Mouse (Mus musculus) MEL (cell line): Measurements from ENCODE around the gene Gss. TPM values are rescaled to one million over a fixed set of nuclear protein-coding genes. Genes with fewer than 3 reads are reported as not detected.

Source experiments
- DNase-seq: peaks from one replicate; pipeline ENCODE4 v3.0.0; 2011; ENCODE audit warnings: low read depth, low spot score
- H3K27ac ChIP-seq: 2 replicates; pipeline ENCODE4 v1.5.1; 2012; ENCODE audit warnings: low read depth, mild to moderate bottlenecking, control low read depth, low read length, moderate library complexity; ENCODE audit not compliant: control insufficient read depth
- H3K27me3 ChIP-seq, 2 experiments: fragments of 150-350 bp in 1 of 2; sonication (generic) in 1 of 2; 2 replicates each; pipeline ENCODE4 v1.6.1; 2012; ENCODE audit warnings: low read length in 2 of 2, mild to moderate bottlenecking in 2 of 2, improper control_type of control experiment in 1 of 2, moderate library complexity in 1 of 2; ENCODE audit not compliant: insufficient read depth in 2 of 2, control insufficient read depth in 1 of 2
- H3K36me3 ChIP-seq, 2 experiments: 2 replicates each; pipeline ENCODE4 v1.6.1; 2012 to 2014; ENCODE audit warnings: low read length in 2 of 2, improper control_type of control experiment in 1 of 2, inconsistent platforms in 1 of 2, mild to moderate bottlenecking in 1 of 2; ENCODE audit not compliant: insufficient read depth in 2 of 2, control insufficient read depth in 1 of 2
- H3K4me1 ChIP-seq, 2 experiments: fragments of 150-350 bp in 1 of 2; sonication (generic) in 1 of 2; 2 replicates each; pipeline ENCODE4 v1.6.1; 2012; ENCODE audit warnings: low read length in 2 of 2, improper control_type of control experiment in 1 of 2, mild to moderate bottlenecking in 1 of 2; ENCODE audit not compliant: insufficient read depth in 2 of 2, control insufficient read depth in 1 of 2
- H3K4me3 ChIP-seq, 2 experiments: fragments of 150-350 bp in 1 of 2; sonication (generic) in 1 of 2; 2 replicates each; pipeline ENCODE4 v1.5.1; 2012; ENCODE audit warnings: low read depth in 2 of 2, low read length in 2 of 2, mild to moderate bottlenecking in 2 of 2, moderate library complexity in 2 of 2, control low read depth in 1 of 2, improper control_type of control experiment in 1 of 2; ENCODE audit not compliant: control insufficient read depth in 1 of 2, insufficient read depth in 1 of 2
- H3K79me2 ChIP-seq: 2 replicates; pipeline ENCODE4 v1.6.1; 2012; ENCODE audit warnings: mild to moderate bottlenecking, low read length, moderate library complexity; ENCODE audit not compliant: control insufficient read depth, poor library complexity, insufficient read depth
- H3K9ac ChIP-seq: 2 replicates; pipeline ENCODE4 v1.6.1; 2012; ENCODE audit warnings: low read depth, mild to moderate bottlenecking, control low read depth, low read length, moderate library complexity; ENCODE audit not compliant: control insufficient read depth, poor library complexity, severe bottlenecking
- H3K9me3 ChIP-seq: fragments of 150-350 bp; sonication (generic); replicated peaks from 2 replicates; pipeline ENCODE4 v1.6.1; 2012; ENCODE audit warnings: mild to moderate bottlenecking, low read length, improper control_type of control experiment, moderate library complexity; ENCODE audit not compliant: insufficient read depth
- BHLHE40 ChIP-seq: IDR thresholded peaks from 2 replicates; pipeline ENCODE4 v1.6.1; 2012; ENCODE audit warnings: low read depth, mild to moderate bottlenecking, inconsistent platforms, low read length, improper control_type of control experiment, borderline replicate concordance
- CHD1 ChIP-seq: IDR thresholded peaks from 2 replicates; pipeline ENCODE4 v1.6.1; 2012; ENCODE audit warnings: low read depth, mild to moderate bottlenecking, inconsistent platforms, low read length, improper control_type of control experiment
- CTCF ChIP-seq, 3 experiments: IDR thresholded peaks in 2 of 3; conservative IDR thresholded peaks in 1 of 3; 2 replicates each; pipeline ENCODE4 v1.5.1; 2011 to 2012; ENCODE audit warnings: low read length in 3 of 3, low read depth in 2 of 3, mild to moderate bottlenecking in 2 of 3, improper control_type of control experiment in 1 of 3, inconsistent platforms in 1 of 3, mixed read lengths in 1 of 3, moderate library complexity in 1 of 3; ENCODE audit not compliant: control insufficient read depth in 1 of 3, insufficient read depth in 1 of 3, poor library complexity in 1 of 3, severe bottlenecking in 1 of 3
- ELF1 ChIP-seq: IDR thresholded peaks from 2 replicates; pipeline ENCODE4 v1.6.1; 2014; ENCODE audit warnings: low read depth, mild to moderate bottlenecking, inconsistent platforms, low read length, improper control_type of control experiment, moderate library complexity
- EP300 ChIP-seq, 2 experiments: IDR thresholded peaks; 2 replicates each; pipeline ENCODE4 v1.6.1; 2011; ENCODE audit warnings: improper control_type of control experiment in 2 of 2, low read length in 2 of 2, low read depth in 1 of 2, mild to moderate bottlenecking in 1 of 2
- GATA1 ChIP-seq: IDR thresholded peaks from 2 replicates; pipeline ENCODE4 v1.6.1; 2011; ENCODE audit warnings: low read depth, low read length, improper control_type of control experiment
- HCFC1 ChIP-seq: IDR thresholded peaks from 2 replicates; pipeline ENCODE4 v1.6.1; 2012; ENCODE audit warnings: low read depth, mild to moderate bottlenecking, inconsistent platforms, low read length, improper control_type of control experiment, moderate library complexity
- JUND ChIP-seq: IDR thresholded peaks from 2 replicates; pipeline ENCODE4 v1.6.1; 2011; ENCODE audit warnings: low read depth, mild to moderate bottlenecking, improper control_type of control experiment, low read length
- KAT2A ChIP-seq: conservative IDR thresholded peaks from 2 replicates; pipeline ENCODE4 v1.6.1; 2012; ENCODE audit warnings: low read depth, low read length, improper control_type of control experiment, inconsistent platforms
- MAX ChIP-seq: IDR thresholded peaks from 2 replicates; pipeline ENCODE4 v1.6.1; 2011; ENCODE audit warnings: low read length, improper control_type of control experiment
- MEF2A ChIP-seq: IDR thresholded peaks from 2 replicates; pipeline ENCODE4 v1.6.1; 2014; ENCODE audit warnings: low read depth, mild to moderate bottlenecking, inconsistent platforms, low read length, improper control_type of control experiment; ENCODE audit not compliant: poor library complexity, insufficient replicate concordance, severe bottlenecking; ENCODE audit errors: extremely low read depth
- MXI1 ChIP-seq: IDR thresholded peaks from 2 replicates; pipeline ENCODE4 v1.6.1; 2011; ENCODE audit warnings: mild to moderate bottlenecking, low read depth, low read length, improper control_type of control experiment
- MYB ChIP-seq: IDR thresholded peaks from 2 replicates; pipeline ENCODE4 v1.6.1; 2011; ENCODE audit warnings: mild to moderate bottlenecking, low read depth, low read length, improper control_type of control experiment
- NELFE ChIP-seq: IDR thresholded peaks from 2 replicates; pipeline ENCODE4 v1.6.1; 2011; ENCODE audit warnings: low read depth, low read length, improper control_type of control experiment
- POLR2A ChIP-seq, 2 experiments: IDR thresholded peaks; 2 replicates each; pipeline ENCODE4 v1.6.1; 2011 to 2012; ENCODE audit warnings: low read length in 2 of 2, mild to moderate bottlenecking in 2 of 2, control low read depth in 1 of 2, improper control_type of control experiment in 1 of 2, low read depth in 1 of 2, moderate library complexity in 1 of 2; ENCODE audit not compliant: control insufficient read depth in 1 of 2, insufficient read depth in 1 of 2, poor library complexity in 1 of 2
- POLR2AphosphoS2 ChIP-seq: IDR thresholded peaks from 2 replicates; pipeline ENCODE4 v1.6.1; 2011; ENCODE audit warnings: low read length, improper control_type of control experiment
- POLR2AphosphoS5 ChIP-seq: IDR thresholded peaks from 2 replicates; pipeline ENCODE4 v1.6.1; 2012; ENCODE audit warnings: low read depth, borderline replicate concordance, mild to moderate bottlenecking, inconsistent platforms, low read length, moderate library complexity, mixed read lengths
- RAD21 ChIP-seq: IDR thresholded peaks from 2 replicates; pipeline ENCODE4 v1.6.1; 2011; ENCODE audit warnings: mild to moderate bottlenecking, low read depth, low read length, improper control_type of control experiment
- RCOR1 ChIP-seq: IDR thresholded peaks from 2 replicates; pipeline ENCODE4 v1.6.1; 2012; ENCODE audit warnings: low read depth, mild to moderate bottlenecking, inconsistent platforms, low read length, improper control_type of control experiment
- SMC3 ChIP-seq: IDR thresholded peaks from 2 replicates; pipeline ENCODE4 v1.6.1; 2011; ENCODE audit warnings: low read depth, low read length, improper control_type of control experiment
- TAL1 ChIP-seq: IDR thresholded peaks from 2 replicates; pipeline ENCODE4 v1.6.1; 2012; ENCODE audit warnings: mild to moderate bottlenecking, inconsistent platforms, low read length, moderate library complexity, mixed read lengths
- TBP ChIP-seq: IDR thresholded peaks from 2 replicates; pipeline ENCODE4 v1.8.0; 2011; ENCODE audit warnings: low read depth, low read length, improper control_type of control experiment
- TCF12 ChIP-seq: IDR thresholded peaks from 2 replicates; pipeline ENCODE4 v1.6.1; 2014; ENCODE audit warnings: low read depth, mild to moderate bottlenecking, inconsistent platforms, low read length, improper control_type of control experiment, moderate library complexity
- USF1 ChIP-seq: IDR thresholded peaks from 2 replicates; pipeline ENCODE4 v1.6.1; 2014; ENCODE audit warnings: low read depth, mild to moderate bottlenecking, inconsistent platforms, low read length, improper control_type of control experiment, moderate library complexity
- ZC3H11A ChIP-seq: IDR thresholded peaks from 2 replicates; pipeline ENCODE4 v1.6.1; 2012; ENCODE audit warnings: low read depth, mild to moderate bottlenecking, inconsistent platforms, low read length, improper control_type of control experiment
- ZMIZ1 ChIP-seq: IDR thresholded peaks from 2 replicates; pipeline ENCODE4 v1.6.1; 2012; ENCODE audit warnings: low read depth, mild to moderate bottlenecking, inconsistent platforms, low read length, improper control_type of control experiment, moderate library complexity
- ZNF384 ChIP-seq: IDR thresholded peaks from 2 replicates; pipeline ENCODE4 v1.6.1; 2012; ENCODE audit warnings: low read depth, mild to moderate bottlenecking, inconsistent platforms, low read length, improper control_type of control experiment
- polyA plus RNA-seq, 2 experiments: library from polyadenylated mRNA; stranded (reverse) in 1 of 2; unstranded in 1 of 2; fragments of >175 nt in 1 of 2; fragments of >200 nt in 1 of 2; gene quantifications; 2 replicates each; pipeline versions ENCODE4 v1.2.1 to v1.2.4; 2012; ENCODE audit warnings: low replicate concordance in 2 of 2, low read depth in 1 of 2; ENCODE audit not compliant: insufficient read length in 2 of 2, insufficient read depth in 1 of 2, missing spikeins in 1 of 2
- total RNA-seq: library from RNA; depleted of rRNA; stranded (reverse); fragments of 300-350 nt; gene quantifications from 2 replicates; pipeline ENCODE4 v1.2.3, GENCODE M21; 2012

Gene Gss
- total and polyA plus RNA-seq, 3 experiments, result 21.9 to 24.0 TPM; not detected in 1

DNA sequence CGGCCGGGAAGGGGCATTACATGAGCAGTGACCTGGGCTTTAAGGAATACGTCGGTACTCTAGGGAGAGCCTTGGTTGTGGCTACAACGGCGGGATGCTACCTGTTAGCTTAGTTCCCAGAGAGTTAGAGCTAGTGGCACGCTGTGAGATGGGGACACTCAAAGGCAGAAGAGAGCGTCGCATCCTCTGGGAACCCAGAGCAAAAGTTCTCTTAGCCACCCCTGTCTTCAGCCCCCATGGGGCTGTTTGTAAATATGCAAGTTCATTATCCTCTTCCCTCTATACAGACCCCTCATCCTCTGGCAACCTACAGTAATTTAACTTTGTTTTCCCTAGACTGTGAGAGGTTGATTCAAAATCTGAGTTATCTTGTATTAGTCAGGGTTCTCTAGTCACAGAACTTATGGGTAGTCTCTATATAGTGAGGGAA is 259 bp upstream of the Gss start:
- Histone ChIP-seq H3K36me3 (no peaks in the 10 kb centered on the region; a peak in 1 of 4 replicates), H3K27me3 (no peaks in the 10 kb centered on the region), H3K9ac (peak overlapping the region; percentile 76), H3K4me3 (peak overlapping the region; percentile 70 to 86), H3K9me3 (no peaks in the 10 kb centered on the region), H3K4me1 (peaks cover 0 to 3% of the 10 kb centered on the region in 2 experiments; a peak in 2 of 4 replicates), H3K27ac (peak overlapping the region; percentile 24; the same call in 1 of the 2 replicates), H3K79me2 (no peaks in the 10 kb centered on the region; the same call in 1 of the 2 replicates)
- no peak for DNase-seq
- TF ChIP-seq RAD21 (no peak), ELF1 (no peak; the same call in 1 of the 2 replicates), KAT2A (no peak), EP300 (IDR thresholded peaks at IDR 0.05; ENCODE audit: low read depth in 1 of 2, low read length in 2 of 2) (no peak), GATA1 (no peak), MXI1 (no peak), MYB (no peak), TAL1 (no peak), POLR2AphosphoS2 (no peak), ZC3H11A (no peak), MAX (0 out of 2 replicates have a peak, but pooled peaks have one; percentile 37), POLR2A (IDR thresholded peaks at IDR 0.05; ENCODE audit: control insufficient read depth in 1 of 2, insufficient read depth in 1 of 2, low read depth in 1 of 2, low read length in 2 of 2, poor library complexity in 1 of 2) (peak in 1 of 2 experiments; percentile 52; a peak in 2 of 4 replicates), NELFE (0 out of 2 replicates have a peak, but pooled peaks have one; percentile 68), JUND (no peak), MEF2A (no peak), ZMIZ1 (no peak), CHD1 (no peak), ZNF384 (no peak), POLR2AphosphoS5 (no peak), TBP (no peak), USF1 (0 out of 2 replicates have a peak, but pooled peaks have one; percentile 3)

DNA sequence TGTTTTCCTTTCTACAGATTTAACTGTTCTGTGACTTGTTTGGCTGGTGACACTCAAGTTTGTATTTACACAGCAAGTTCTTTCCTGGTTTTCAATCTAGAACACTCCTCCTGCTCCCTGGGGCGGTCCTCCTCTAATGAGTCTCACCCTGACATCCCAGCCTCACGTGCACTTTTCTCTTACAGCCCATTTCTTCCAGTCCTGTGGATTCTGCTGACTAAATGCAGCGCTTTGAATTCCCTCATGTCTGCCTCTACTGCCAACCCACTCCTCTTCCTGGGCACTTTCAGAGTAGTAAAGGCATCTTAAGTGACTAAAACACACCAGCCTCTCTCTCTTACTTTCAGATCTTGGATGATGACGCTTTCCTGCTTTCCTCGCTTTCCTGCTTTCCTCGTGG is 934 bp downstream of the Gss start:
- Histone ChIP-seq H3K4me1 (peaks cover 0 to 3% of the 10 kb centered on the region in 2 experiments; a peak in 2 of 4 replicates), H3K9me3 (no peaks in the 10 kb centered on the region), H3K79me2 (no peaks in the 10 kb centered on the region; the same call in 1 of the 2 replicates), H3K27ac (0 out of 2 replicates have a peak overlapping the region, but pooled peaks have one; percentile 10), H3K4me3 (peak overlapping the region; percentile 70 to 86), H3K9ac (peak overlapping the region; percentile 68), H3K36me3 (no peaks in the 10 kb centered on the region; a peak in 1 of 4 replicates), H3K27me3 (no peaks in the 10 kb centered on the region)
- DNase-seq, result peak; percentile 42
- TF ChIP-seq ZC3H11A (no peak), TCF12 (no peak), MAX (peak; percentile 14; the same call in 1 of the 2 replicates), TAL1 (no peak), MYB (no peak), RCOR1 (no peak), SMC3 (no peak), CHD1 (no peak), BHLHE40 (peak; percentile 71; the same call in 1 of the 2 replicates), POLR2AphosphoS5 (no peak), RAD21 (no peak), HCFC1 (no peak), CTCF (IDR thresholded peaks at IDR 0.05 in 2 of 3, conservative IDR thresholded peaks at IDR 0.05 in 1 of 3; ENCODE audit: control insufficient read depth in 1 of 3, insufficient read depth in 1 of 3, low read depth in 2 of 3, low read length in 3 of 3, poor library complexity in 1 of 3, severe bottlenecking in 1 of 3) (no peak)
